Mouse (Mus musculus) midbrain, embryonic 10.5 days (tissue): Measurements from ENCODE around the gene Fam83g. TPM values are rescaled to one million over a fixed set of nuclear protein-coding genes. Genes with fewer than 3 reads are reported as not detected.

ENCODE experiments used
- DNase-seq: peaks from one replicate; pipeline ENCODE4 v3.0.0-alpha.2; 2017; ENCODE audit warnings: low spot score
- H3K27ac ChIP-seq: fragments of 300-500 bp; sonication (generic); replicated peaks from 2 replicates; pipeline ENCODE4 v1.5.1; 2016; ENCODE audit warnings: mild to moderate bottlenecking
- H3K27me3 ChIP-seq: fragments of 300-500 bp; sonication (generic); 2 replicates; pipeline ENCODE4 v1.6.1; 2016; ENCODE audit warnings: low read depth, mild to moderate bottlenecking; ENCODE audit not compliant: poor library complexity, severe bottlenecking
- H3K36me3 ChIP-seq: fragments of 300-500 bp; sonication (generic); 2 replicates; pipeline ENCODE4 v1.6.1; 2016; ENCODE audit warnings: mild to moderate bottlenecking, moderate library complexity
- H3K4me1 ChIP-seq: fragments of 300-500 bp; sonication (generic); 2 replicates; pipeline ENCODE4 v1.6.1; 2016
- H3K4me3 ChIP-seq: fragments of 300-500 bp; sonication (generic); 2 replicates; pipeline ENCODE4 v1.5.1; 2016; ENCODE audit warnings: mild to moderate bottlenecking, moderate library complexity
- H3K9me3 ChIP-seq: fragments of 300-500 bp; sonication (generic); replicated peaks from 2 replicates; pipeline ENCODE4 v1.6.1; 2016; ENCODE audit warnings: mild to moderate bottlenecking
- WGBS: fragments of 180-500 bp; shearing (Covaris S2); methylation state at CpG from one replicate; pipeline ENCODE4 v1.1.7; 2016; 5-methylcytosine and 5-hydroxymethylcytosine counted together
- polyA plus RNA-seq: library from polyadenylated mRNA; unstranded; fragments of >200 nt; fragmentation: Nextera tagmentation; extraction: Ambion mirVana; gene quantifications from 2 replicates; pipeline ENCODE4 v1.2.1, GENCODE M21; 2016

The Fam83g gene
- polyA plus RNA-seq, 1 experiment from 2014 or later: 0.95 TPM

GRCm38 (mm10) chr11:61745781-61746180 is 61.9 kb downstream of the Fam83g start:
- H3K4me1 ChIP-seq: no peaks in the 10 kb centered on the region; the same call in 1 of the 2 replicates
- H3K9me3 ChIP-seq: no peaks in the 10 kb centered on the region
- H3K36me3 ChIP-seq: peaks cover 98% of the 10 kb centered on the region
- H3K4me3 ChIP-seq: no peak overlapping the region
- 94% methylated on average over 9 of the region's 9 CpGs for WGBS
- no peaks in the 10 kb centered on the region for H3K27me3 ChIP-seq
- no peak for DNase-seq
- no peak overlapping the region for H3K27ac ChIP-seq

GRCm38 (mm10) chr11:61747161-61747560 is 63.3 kb downstream of the Fam83g start:
- no peak overlapping the region for H3K4me3 ChIP-seq
- 73% methylated on average over 3 of the region's 3 CpGs for WGBS
- peaks cover 98% of the 10 kb centered on the region for H3K36me3 ChIP-seq
- no peaks in the 10 kb centered on the region for H3K9me3 ChIP-seq
- no peak overlapping the region for H3K27ac ChIP-seq
- DNase-seq: no peak
- H3K27me3 ChIP-seq: no peaks in the 10 kb centered on the region
- no peaks in the 10 kb centered on the region; the same call in 1 of the 2 replicates for H3K4me1 ChIP-seq

- Histone ChIP-seq H3K4me3 (no peak overlapping the region), H3K27me3 (no peaks in the 10 kb centered on the region), H3K4me1 (no peaks in the 10 kb centered on the region), H3K36me3 (peaks cover 96% of the 10 kb centered on the region), H3K9me3 (no peaks in the 10 kb centered on the region), H3K27ac (no peak overlapping the region)
- DNase-seq: no peak
- 84% methylated on average over 5 of the region's 5 CpGs for WGBS
Observed at GRCm38 (mm10) chr11:61751612-61752011, 67.7 kb downstream of the Fam83g start.

- Histone ChIP-seq H3K4me3 (no peak overlapping the region), H3K9me3 (no peaks in the 10 kb centered on the region), H3K27ac (no peak overlapping the region), H3K4me1 (peaks cover 11% of the 10 kb centered on the region), H3K27me3 (no peaks in the 10 kb centered on the region), H3K36me3 (peaks cover 73% of the 10 kb centered on the region)
- no peak for DNase-seq
- WGBS: 85% methylated on average over 2 of the region's 2 CpGs
Observed at GRCm38 (mm10) chr11:61757151-61757550, 73.3 kb downstream of the Fam83g start.

Other genes starting within 250 kb of the Fam83g start
- gene Rnf112, start 230.0 kb upstream of the Fam83g start, polyA plus RNA-seq: 0.42 and 0.66 TPM in 2 replicates
- 38.4 and 59.9 TPM in 2 replicates for gene Mfap4, start 198.7 kb upstream of the Fam83g start, polyA plus RNA-seq
- gene Mapk7, start 189.7 kb upstream of the Fam83g start, polyA plus RNA-seq: 89.2 and 94.6 TPM in 2 replicates
- gene B9d1, start 178.9 kb upstream of the Fam83g start, polyA plus RNA-seq: 52.5 and 56.0 TPM in 2 replicates
- gene Epn2, start 104.4 kb upstream of the Fam83g start, polyA plus RNA-seq: 23.9 and 28.4 TPM in 2 replicates
- gene Grap, start 30.8 kb upstream of the Fam83g start, polyA plus RNA-seq: 8.2 and 8.6 TPM in 2 replicates
- not detected in 2 replicates for gene Slc5a10, start 36.7 kb downstream of the Fam83g start, polyA plus RNA-seq
- 47.0 and 49.3 TPM in 2 replicates for gene Prpsap2, start 78.0 kb downstream of the Fam83g start, polyA plus RNA-seq
- gene Ulk2, start 171.0 kb downstream of the Fam83g start, polyA plus RNA-seq: 12.1 and 17.3 TPM in 2 replicates
- gene Akap10, start 246.2 kb downstream of the Fam83g start, polyA plus RNA-seq: 13.7 and 14.7 TPM in 2 replicates